Mouse (Mus musculus) MEL (cell line): ENCODE data around the gene Drc7. TPM values are rescaled to one million over a fixed set of nuclear protein-coding genes. Genes with fewer than 3 reads are reported as not detected.

Source experiments
- polyA plus RNA-seq, 2 experiments: library from polyadenylated mRNA; stranded (reverse) in 1 of 2; unstranded in 1 of 2; fragments of >175 nt in 1 of 2; fragments of >200 nt in 1 of 2; gene quantifications; 2 replicates each; pipeline versions ENCODE4 v1.2.1 to v1.2.4; 2012; ENCODE audit warnings: low replicate concordance in 2 of 2, low read depth in 1 of 2; ENCODE audit not compliant: insufficient read length in 2 of 2, insufficient read depth in 1 of 2, missing spikeins in 1 of 2
- total RNA-seq: library from RNA; depleted of rRNA; stranded (reverse); fragments of 300-350 nt; gene quantifications from 2 replicates; pipeline ENCODE4 v1.2.3, GENCODE M21; 2012; rRNA removed

Gene Drc7
- total and polyA plus RNA-seq, 3 experiments = 0.04 to 0.07 TPM; not detected in 1

Other genes starting within 250 kb of the Drc7 start
- gene Ccl17, start 244.7 kb upstream of the Drc7 start, total RNA-seq = 1.2 TPM in 1 of 2 replicates, not detected in the other
- under 1 TPM in 1 of 2 experiments, not detected in 1; 0.43 TPM for gene Ccl17, start 244.7 kb upstream of the Drc7 start, polyA plus RNA-seq
- gene Coq9, start 216.8 kb upstream of the Drc7 start, total RNA-seq = 84.6 and 91.9 TPM in 2 replicates
- gene Coq9, start 216.8 kb upstream of the Drc7 start, polyA plus RNA-seq = 100 to 1,000 TPM in 1 of 2 experiments, not detected in 1; 169 TPM
- gene Ciapin1, start 216.7 kb upstream of the Drc7 start, total RNA-seq = 102 and 122 TPM in 2 replicates
- gene Ciapin1, start 216.7 kb upstream of the Drc7 start, polyA plus RNA-seq = 100 to 1,000 TPM in 1 of 2 experiments, not detected in 1; 263 TPM
- gene Polr2c, start 197.7 kb upstream of the Drc7 start, total RNA-seq = 92.0 and 92.5 TPM in 2 replicates
- 100 to 1,000 TPM; 151 to 181 TPM for gene Polr2c, start 197.7 kb upstream of the Drc7 start, polyA plus RNA-seq
- gene Dok4, start 178.8 kb upstream of the Drc7 start, total RNA-seq = 1.5 TPM in 2 replicates
- 1 to 10 TPM in 1 of 2 experiments, not detected in 1; 3.2 TPM for gene Dok4, start 178.8 kb upstream of the Drc7 start, polyA plus RNA-seq
- gene Ccdc102a, start 137.0 kb upstream of the Drc7 start, total RNA-seq = 1.6 and 1.7 TPM in 2 replicates
- gene Ccdc102a, start 137.0 kb upstream of the Drc7 start, polyA plus RNA-seq = 1 to 10 TPM in 1 of 2 experiments, not detected in 1; 6.8 TPM
- gene Adgrg5, start 131.4 kb upstream of the Drc7 start, total RNA-seq = 0.04 and 0.07 TPM in 2 replicates
- 1 to 10 TPM in 1 of 2 experiments, not detected in 1; 1.3 TPM for gene Adgrg5, start 131.4 kb upstream of the Drc7 start, polyA plus RNA-seq
- gene Adgrg1, start 80.4 kb upstream of the Drc7 start, total RNA-seq = 4.2 and 7.2 TPM in 2 replicates
- 10 to 100 TPM in 1 of 2 experiments, not detected in 1; 33.2 TPM for gene Adgrg1, start 80.4 kb upstream of the Drc7 start, polyA plus RNA-seq
- not detected in 2 replicates for gene Adgrg3, start 37.4 kb upstream of the Drc7 start, total RNA-seq
- gene Adgrg3, start 37.4 kb upstream of the Drc7 start, polyA plus RNA-seq = under 1 TPM in 1 of 2 experiments, not detected in 1; 0.08 TPM
- gene Katnb1, start 26.1 kb downstream of the Drc7 start, total RNA-seq = 13.6 and 14.2 TPM in 2 replicates
- gene Katnb1, start 26.1 kb downstream of the Drc7 start, polyA plus RNA-seq = 10 to 100 TPM in 1 of 2 experiments, not detected in 1; 23.8 TPM
- 9.0 and 10.6 TPM in 2 replicates for gene Kifc3, start 147.7 kb downstream of the Drc7 start, total RNA-seq
- 10 to 100 TPM in 1 of 2 experiments, not detected in 1; 19.1 TPM for gene Kifc3, start 147.7 kb downstream of the Drc7 start, polyA plus RNA-seq